Mouse (Mus musculus) heart, embryonic 14.5 days (tissue): ENCODE measurements at regions not wholly inside any gene's neighbourhood (a gene's known extent, or its start where the extent isn't known, plus 50 kb on each side); places are given as distances from the start of the nearest gene placed in this dataset.
"Not testable (repeated sequence)": the region's sequence is repeated elsewhere in the genome, so short reads cannot be mapped to it uniquely, and the experiment has no call there.

ENCODE experiments used
- ATAC-seq: fragments of 200-750 bp; cut with Nextera tagmentation; 2 replicates; pipeline ENCODE4 v1.8.0; 2017; ENCODE audit warnings: low read depth, moderate TSS enrichment; ENCODE audit not compliant: insufficient number of reproducible peaks, insufficient read depth, low FRiP score
- H3K27ac ChIP-seq, 2 experiments: fragments of 200-500 bp in 1 of 2; fragments of 300-500 bp in 1 of 2; sonication (generic) in 1 of 2; replicated peaks in 1 of 2; 2 replicates each; pipeline ENCODE4 v1.5.1; 2012 to 2014; ENCODE audit warnings: low read depth in 2 of 2, low read length in 2 of 2, control low read depth in 1 of 2, mild to moderate bottlenecking in 1 of 2, mixed read lengths in 1 of 2; ENCODE audit not compliant: control insufficient read depth in 1 of 2, insufficient read depth in 1 of 2
- H3K27me3 ChIP-seq: fragments of 300-500 bp; sonication (generic); 2 replicates; pipeline ENCODE4 v1.6.1; 2014; ENCODE audit warnings: mild to moderate bottlenecking, low read length, control low read depth; ENCODE audit not compliant: control insufficient read depth, insufficient read depth
- H3K36me3 ChIP-seq: fragments of 300-500 bp; sonication (generic); 2 replicates; pipeline ENCODE4 v1.6.1; 2014; ENCODE audit warnings: mild to moderate bottlenecking, control low read depth, low read length, mixed read lengths; ENCODE audit not compliant: control insufficient read depth, insufficient read depth
- H3K4me1 ChIP-seq, 2 experiments: fragments of 200-500 bp in 1 of 2; fragments of 300-500 bp in 1 of 2; sonication (generic) in 1 of 2; 2 replicates each; pipeline ENCODE4 v1.6.1; 2012 to 2014; ENCODE audit warnings: low read length in 2 of 2, control low read depth in 1 of 2, mixed read lengths in 1 of 2; ENCODE audit not compliant: control insufficient read depth in 2 of 2, insufficient read depth in 2 of 2
- H3K4me2 ChIP-seq: fragments of 300-500 bp; sonication (generic); 2 replicates; pipeline ENCODE4 v1.6.1; 2014; ENCODE audit warnings: mild to moderate bottlenecking, low read length
- H3K4me3 ChIP-seq, 2 experiments: fragments of 200-500 bp in 1 of 2; fragments of 300-500 bp in 1 of 2; sonication (generic) in 1 of 2; 2 replicates each; pipeline ENCODE4 v1.5.1; 2012 to 2014; ENCODE audit warnings: low read length in 2 of 2, mild to moderate bottlenecking in 2 of 2, control low read depth in 1 of 2, low read depth in 1 of 2, moderate library complexity in 1 of 2; ENCODE audit not compliant: control insufficient read depth in 1 of 2, insufficient read depth in 1 of 2
- H3K9ac ChIP-seq: fragments of 300-500 bp; sonication (generic); 2 replicates; pipeline ENCODE4 v1.6.1; 2014; ENCODE audit warnings: mild to moderate bottlenecking, low read length
- H3K9me3 ChIP-seq: fragments of 300-500 bp; sonication (generic); 2 replicates; pipeline ENCODE4 v1.6.1; 2016; ENCODE audit warnings: low read length, control low read depth; ENCODE audit not compliant: control insufficient read depth
- WGBS: fragments of 180-500 bp; shearing (Covaris S2); extraction: QIAGEN DNeasy Blood & Tissue Kit; methylation state at CpG from one replicate; pipeline ENCODE4 v1.1.7; 2014; 5-methylcytosine and 5-hydroxymethylcytosine counted together

DNA sequence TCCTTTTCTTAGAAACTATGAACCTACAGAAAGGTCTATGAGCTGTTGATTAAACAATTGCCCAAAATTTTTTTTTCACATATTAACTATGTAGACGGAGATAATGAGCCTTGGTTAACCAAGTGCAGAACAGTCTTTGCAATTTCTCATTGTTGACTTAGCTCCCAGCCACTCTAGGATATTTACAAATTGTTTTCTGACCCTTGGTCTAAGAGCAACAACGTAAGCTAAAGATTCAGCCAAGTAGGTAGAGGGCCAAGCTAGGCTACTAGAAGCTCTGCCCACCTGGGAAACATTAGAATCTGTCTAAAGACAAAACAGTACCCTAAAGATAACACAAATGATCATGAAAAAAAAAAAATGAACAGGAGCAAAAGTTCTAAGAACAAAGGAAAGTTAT is 67.5 kb upstream of the Map9 start:
- H3K27me3 ChIP-seq: no peaks in the 10 kb centered on the region
- no peak for ATAC-seq
- H3K9me3 ChIP-seq: no peaks in the 10 kb centered on the region
- H3K4me2 ChIP-seq: no peak overlapping the region
- H3K4me1 ChIP-seq: no peaks in the 10 kb centered on the region
- H3K36me3 ChIP-seq: no peaks in the 10 kb centered on the region
- H3K4me3 ChIP-seq: no peak overlapping the region
- WGBS: 87% methylated on average over 2 of the region's 2 CpGs
- no peak overlapping the region for H3K27ac ChIP-seq
- H3K9ac ChIP-seq: no peak overlapping the region

DNA sequence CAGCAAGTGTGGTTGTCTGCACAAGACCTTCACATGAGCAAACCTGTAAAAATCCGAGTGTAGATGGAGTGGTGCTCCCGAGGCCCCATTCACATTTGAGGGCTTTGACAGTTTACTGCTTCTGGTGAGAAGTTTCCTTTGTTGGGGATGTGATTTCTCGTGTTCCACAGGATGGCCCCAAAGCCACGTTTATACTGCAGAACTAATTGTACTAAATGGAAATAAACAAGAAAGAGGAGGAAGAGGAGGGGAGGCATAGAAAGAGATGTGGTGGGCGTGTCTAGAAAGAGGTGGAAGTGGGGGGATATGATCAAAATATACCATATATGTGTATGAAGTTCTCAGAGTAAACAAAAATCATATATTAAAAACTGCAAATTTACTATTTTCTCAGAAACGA is 68.8 kb upstream of the Map9 start:
- no peak for ATAC-seq
- H3K9me3 ChIP-seq: no peaks in the 10 kb centered on the region
- no peaks in the 10 kb centered on the region for H3K4me1 ChIP-seq
- no peak overlapping the region for H3K9ac ChIP-seq
- WGBS: 79% methylated on average over 6 of the region's 6 CpGs
- H3K27me3 ChIP-seq: no peaks in the 10 kb centered on the region
- H3K36me3 ChIP-seq: no peaks in the 10 kb centered on the region
- H3K27ac ChIP-seq: no peak overlapping the region
- no peak overlapping the region for H3K4me3 ChIP-seq
- no peak overlapping the region for H3K4me2 ChIP-seq

DNA sequence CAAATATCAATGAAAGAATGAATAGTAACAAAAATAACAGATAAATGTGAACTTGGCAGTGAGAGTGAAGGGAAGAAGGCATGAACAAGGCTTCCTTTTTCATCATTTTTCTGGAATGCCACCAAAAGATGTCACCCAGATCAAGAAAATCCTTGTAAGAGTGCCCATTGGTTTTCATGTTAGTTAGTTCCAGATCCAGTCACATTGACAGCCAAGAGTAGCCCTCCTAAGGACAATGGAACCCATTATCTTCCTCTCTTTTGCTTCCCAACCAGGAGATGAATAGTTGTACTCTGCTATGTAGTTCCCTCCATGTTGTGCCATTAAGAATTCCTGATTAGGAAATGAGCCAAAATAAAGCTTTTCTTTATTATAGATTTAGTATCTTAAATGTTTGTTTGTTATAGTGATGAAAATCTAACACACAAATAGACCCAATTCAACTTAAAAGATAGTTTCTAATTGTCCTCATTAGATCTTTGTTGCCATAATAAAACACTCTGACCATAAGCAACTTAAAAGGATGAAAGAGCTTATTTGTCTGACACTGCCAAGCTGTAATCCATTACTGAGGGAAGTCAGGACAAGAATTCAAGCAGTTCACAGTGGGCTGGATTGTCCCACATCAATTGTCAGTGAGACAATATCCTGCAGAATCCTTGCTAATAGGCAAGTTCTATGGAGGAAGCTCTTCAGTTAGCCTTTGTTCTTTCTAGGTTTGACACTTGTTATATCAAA is 80.7 kb upstream of the Map9 start:
- Histone ChIP-seq H3K4me3 (no peak overlapping the region), H3K4me2 (no peak overlapping the region), H3K27me3 (no peaks in the 10 kb centered on the region), H3K27ac (no peak overlapping the region), H3K9me3 (no peaks in the 10 kb centered on the region), H3K4me1 (peaks cover 10 to 29% of the 10 kb centered on the region in 2 experiments; a peak in 3 of 4 replicates), H3K36me3 (no peaks in the 10 kb centered on the region), H3K9ac (no peak overlapping the region)
- no peak for ATAC-seq

DNA sequence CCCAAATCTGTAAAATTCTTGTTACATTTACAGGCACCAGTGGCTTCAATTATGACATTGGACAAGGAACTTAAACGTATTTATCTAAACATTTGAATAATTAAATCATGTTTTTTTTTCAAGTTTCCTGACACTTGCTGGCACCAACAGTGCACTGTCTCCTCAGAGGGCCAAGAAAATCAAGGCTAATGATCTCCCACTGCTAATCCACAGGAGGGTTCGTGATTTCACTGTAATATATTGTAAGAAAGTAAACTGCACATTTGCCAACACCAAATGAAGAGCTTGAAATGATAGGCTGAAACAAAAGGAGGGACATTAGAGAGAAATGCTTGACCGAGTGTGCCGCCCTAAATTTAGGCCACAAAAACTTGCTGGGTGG is 82.0 kb upstream of the Map9 start:
- no peak overlapping the region for H3K9ac ChIP-seq
- peaks cover 10 to 29% of the 10 kb centered on the region in 2 experiments; a peak in 3 of 4 replicates for H3K4me1 ChIP-seq
- WGBS: 71% methylated on average over 4 of the region's 4 CpGs
- H3K27ac ChIP-seq: peak overlapping the region; percentile 60 to 80
- H3K9me3 ChIP-seq: no peaks in the 10 kb centered on the region
- H3K27me3 ChIP-seq: no peaks in the 10 kb centered on the region
- no peak overlapping the region for H3K4me2 ChIP-seq
- ATAC-seq: no peak
- H3K36me3 ChIP-seq: no peaks in the 10 kb centered on the region
- no peak overlapping the region for H3K4me3 ChIP-seq

DNA sequence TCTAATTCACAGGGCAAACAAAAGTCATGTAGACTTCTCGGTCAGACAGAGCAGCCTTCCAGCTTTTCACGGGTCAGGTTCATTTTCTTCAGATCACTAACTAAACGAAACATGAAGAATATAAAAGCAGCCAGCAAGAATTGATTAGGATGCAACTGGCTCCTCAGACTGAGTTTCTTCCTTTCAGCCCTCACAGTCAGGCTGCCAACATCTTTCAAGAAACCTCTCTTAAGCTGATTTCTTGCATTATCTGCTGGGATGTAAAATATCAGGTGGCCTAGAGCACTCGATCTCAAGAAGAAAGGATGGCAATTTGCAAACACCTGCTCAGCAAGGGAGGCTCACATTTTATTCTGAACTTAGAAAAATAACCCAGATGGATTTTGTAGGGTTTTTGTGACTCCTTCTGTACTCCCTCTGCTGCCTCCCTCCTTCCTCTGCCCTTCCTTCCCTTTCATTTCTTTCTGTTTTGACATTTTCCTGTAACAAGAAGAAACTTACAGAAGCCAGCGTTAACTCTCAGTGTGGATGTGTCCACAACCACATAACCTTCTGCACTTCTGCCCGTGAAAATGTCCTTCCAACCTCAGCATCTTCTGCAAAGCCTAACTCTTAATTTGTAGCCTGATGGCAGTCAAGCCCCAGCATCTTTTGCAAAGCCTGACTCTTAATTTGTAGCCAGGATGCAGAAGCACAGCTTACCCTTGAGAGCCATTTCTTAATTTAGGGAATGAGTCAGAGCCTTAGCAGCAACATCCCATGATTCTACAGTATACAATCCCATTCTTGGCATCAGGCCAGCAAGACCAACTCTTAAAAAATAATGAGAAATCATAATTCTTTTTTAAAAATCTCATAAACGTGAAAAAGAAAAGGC is 82.7 kb upstream of the Map9 start:
- ATAC-seq: peak; percentile 50; the same call in 1 of the 2 replicates
- Histone ChIP-seq H3K4me1 (peaks cover 10 to 29% of the 10 kb centered on the region in 2 experiments; a peak in 3 of 4 replicates), H3K27ac (peak overlapping the region; percentile 80 to 90), H3K4me2 (peak overlapping the region; percentile 15; the same call in 1 of the 2 replicates), H3K9ac (no peak overlapping the region), H3K9me3 (no peaks in the 10 kb centered on the region), H3K36me3 (no peaks in the 10 kb centered on the region), H3K27me3 (no peaks in the 10 kb centered on the region), H3K4me3 (no peak overlapping the region)
- 27% methylated on average over 7 of the region's 7 CpGs for WGBS

DNA sequence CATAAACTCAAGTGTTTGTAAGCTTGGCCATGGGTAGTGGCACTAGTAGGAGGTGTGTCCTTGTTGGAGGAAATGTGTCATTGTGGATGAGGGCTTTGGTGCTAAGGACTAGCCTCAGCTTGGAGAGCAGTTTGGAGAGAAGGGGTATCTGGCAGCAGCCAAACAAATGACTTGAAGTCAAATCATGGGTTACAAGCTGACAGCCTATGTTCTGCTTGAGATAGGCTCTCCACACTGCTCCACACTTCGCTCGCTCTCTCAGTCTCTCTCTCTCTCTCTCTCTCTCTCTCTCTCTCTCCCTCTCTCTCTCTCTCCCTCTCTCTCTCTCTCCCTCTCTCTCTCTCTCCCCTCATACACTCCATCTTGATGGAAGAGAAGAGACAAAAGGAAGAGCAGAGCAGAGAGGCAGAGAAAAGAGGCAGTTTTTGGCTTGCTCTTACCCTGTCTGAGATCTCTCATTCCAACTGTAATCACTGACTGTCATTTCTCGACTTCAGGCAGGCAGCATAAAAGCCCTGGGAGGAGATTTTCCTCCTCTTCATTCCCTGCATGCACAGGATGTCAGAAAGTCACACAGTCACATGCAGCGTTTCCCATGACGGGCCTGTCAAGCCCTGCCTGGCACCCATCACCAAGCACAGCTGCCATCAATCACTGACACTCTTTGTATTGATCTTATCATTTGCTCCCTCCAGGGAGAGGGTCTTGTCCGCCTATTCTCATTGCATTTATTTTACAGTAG is 83.5 kb upstream of the Map9 start:
- Histone ChIP-seq H3K4me2 (peak overlapping the region; percentile 15; the same call in 1 of the 2 replicates), H3K9me3 (no peaks in the 10 kb centered on the region), H3K4me3 (no peak overlapping the region), H3K9ac (no peak overlapping the region), H3K27me3 (no peaks in the 10 kb centered on the region), H3K4me1 (peaks cover 10 to 29% of the 10 kb centered on the region in 2 experiments; a peak in 3 of 4 replicates), H3K27ac (peak overlapping the region; percentile 80 to 90), H3K36me3 (no peaks in the 10 kb centered on the region)
- ATAC-seq: no peak
- WGBS: 6% methylated on average over 6 of the region's 6 CpGs

DNA sequence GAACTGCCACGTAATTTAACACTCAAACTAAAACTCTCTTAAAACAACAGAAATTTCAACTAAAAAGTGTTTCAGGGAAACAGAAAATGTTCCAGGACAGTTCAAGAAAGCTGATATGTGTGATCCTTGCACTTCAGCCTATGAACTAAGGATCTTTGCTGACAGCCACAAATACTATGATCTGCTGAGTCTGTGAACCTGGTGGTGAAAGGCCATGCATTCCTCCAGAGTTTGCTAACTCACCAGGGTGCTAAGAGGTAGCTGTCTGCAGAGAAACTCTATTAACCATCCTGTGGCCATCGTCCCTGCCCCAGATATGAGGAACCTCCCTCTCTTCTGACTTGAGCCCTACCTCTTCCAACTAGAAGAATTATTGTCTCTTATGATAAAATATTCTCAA is 84.3 kb upstream of the Map9 start:
- H3K4me3 ChIP-seq, H3K4me2 ChIP-seq, H3K27me3 ChIP-seq, ATAC-seq, H3K9me3 ChIP-seq, H3K9ac ChIP-seq, H3K36me3 ChIP-seq: not testable (repeated sequence)
- H3K27ac ChIP-seq: peak overlapping the region; percentile 80 to 90
- 47% methylated on average over 2 of the region's 2 CpGs for WGBS
- H3K4me1 ChIP-seq: peaks cover 10 to 29% of the 10 kb centered on the region in 2 experiments; a peak in 3 of 4 replicates
